Mouse (Mus musculus) small intestine, adult 2 months (tissue): ENCODE results near the gene Dph1.

ENCODE experiments used
- CTCF ChIP-seq: fragments of 200-500 bp; IDR thresholded peaks from 2 replicates; pipeline ENCODE4 v1.5.1; 2012; ENCODE audit warnings: low read depth, mild to moderate bottlenecking, control low read depth, inconsistent platforms, low read length, moderate library complexity, mixed read lengths; ENCODE audit not compliant: insufficient replicate concordance, insufficient read length; ENCODE audit errors: extremely low read depth
- POLR2A ChIP-seq: fragments of 200-500 bp; IDR thresholded peaks from 2 replicates; pipeline ENCODE4 v1.6.1; 2012; ENCODE audit warnings: low read depth, mild to moderate bottlenecking, control low read depth, inconsistent platforms, low read length, moderate library complexity

GRCm38 (mm10) chr11:75193256-75194071 is 2.4 kb upstream of the Dph1 start, which contains the start of gene Rtn4rl1:
- TF ChIP-seq POLR2A (peak; percentile 22), CTCF (no peak)
